Mouse (Mus musculus) embryo, embryonic 10 days (tissue): ENCODE results near the gene Trpm2.
"Not testable (repeated sequence)": the region's sequence is repeated elsewhere in the genome, so short reads cannot be mapped to it uniquely, and the experiment has no call there.

Experiments
- DNase-seq: peaks from one replicate; pipeline ENCODE4 v3.0.0-alpha.2; 2015; ENCODE audit warnings: low spot score

The Trpm2 gene

GRCm38 (mm10) chr10:77970481-77970880 lies at the start of gene Trpm2:
Trpm2 (minus strand) TSS chr10:77970563.
- no peak for DNase-seq

GRCm38 (mm10) chr10:78019984-78020383 lies 49.6 kb upstream of the Trpm2 start:
- DNase-seq, result not testable (repeated sequence)

GRCm38 (mm10) chr10:78019291-78019690 lies 48.9 kb upstream of the Trpm2 start:
- DNase-seq, result no peak

GRCm38 (mm10) chr10:78018797-78019203 lies 48.4 kb upstream of the Trpm2 start:
- DNase-seq, result peak; percentile 92

GRCm38 (mm10) chr10:78016366-78016765 lies 46.0 kb upstream of the Trpm2 start:
- no peak for DNase-seq

GRCm38 (mm10) chr10:78015489-78015888 lies 45.1 kb upstream of the Trpm2 start:
- no peak for DNase-seq

- no peak for DNase-seq
Observed at GRCm38 (mm10) chr10:78012661-78013495, 42.5 kb upstream of the Trpm2 start.

GRCm38 (mm10) chr10:78011116-78011515 lies 40.8 kb upstream of the Trpm2 start:
- DNase-seq, result not testable (repeated sequence)

- peak; percentile 31 for DNase-seq
Observed at GRCm38 (mm10) chr10:78010335-78010734, 40.0 kb upstream of the Trpm2 start.

- no peak for DNase-seq
Observed at GRCm38 (mm10) chr10:78009945-78010293, 39.6 kb upstream of the Trpm2 start, which contains the start of gene Pfkl. Pfkl (minus strand) TSS chr10:78010083.

GRCm38 (mm10) chr10:78009184-78009944 lies 39.0 kb upstream of the Trpm2 start:
- DNase-seq, result peak; percentile 97

GRCm38 (mm10) chr10:78008169-78008568 lies 37.8 kb upstream of the Trpm2 start:
- no peak for DNase-seq

- no peak for DNase-seq
Observed at GRCm38 (mm10) chr10:78007203-78007602, 36.8 kb upstream of the Trpm2 start.

- no peak for DNase-seq
Observed at GRCm38 (mm10) chr10:78005791-78006438, 35.6 kb upstream of the Trpm2 start.

GRCm38 (mm10) chr10:78004479-78005100 lies 34.2 kb upstream of the Trpm2 start:
- no peak for DNase-seq

- no peak for DNase-seq
Observed at GRCm38 (mm10) chr10:78002316-78002715, 32.0 kb upstream of the Trpm2 start.

GRCm38 (mm10) chr10:78001796-78002195 lies 31.4 kb upstream of the Trpm2 start:
- DNase-seq, result no peak

- DNase-seq, result no peak
Observed at GRCm38 (mm10) chr10:78000200-78000599, 29.8 kb upstream of the Trpm2 start.

GRCm38 (mm10) chr10:77995639-77996038 lies 25.3 kb upstream of the Trpm2 start:
- DNase-seq, result no peak

GRCm38 (mm10) chr10:77985775-77986174 lies 15.4 kb upstream of the Trpm2 start:
- no peak for DNase-seq

- DNase-seq, result peak; percentile 89
Observed at GRCm38 (mm10) chr10:77984660-77985059, 14.3 kb upstream of the Trpm2 start.
